Mouse (Mus musculus): Measurements from ENCODE around the gene Mavs. TPM values are rescaled to one million over a fixed set of nuclear protein-coding genes. Genes with fewer than 3 reads are reported as not detected.

Mavs gene
- polyA plus RNA-seq (2015; fragmentation: Nextera tagmentation; extraction: Ambion mirVana): 22.1 and 25.7 TPM in 2 replicates

GRCm38 (mm10) chr2:131233307-131234126 lies at the start of gene Mavs:
Mavs (plus strand) TSS chr2:131234063.
- peak within 1 kb of the TSS; percentile 71 for H3K27ac ChIP-seq
- H3K4me1 ChIP-seq (replicated peaks): peaks cover 19% of the 10 kb centered on the region; the same call in 1 of the 2 replicates
- H3K36me3 ChIP-seq: no peaks in the 10 kb centered on the region
- no peaks in the 10 kb centered on the region for H3K27me3 ChIP-seq (replicated peaks)
- peak within 1 kb of the TSS; percentile 81 for H3K9ac ChIP-seq
- 15% methylated on average over 29 of the region's 29 CpGs for WGBS
- ATAC-seq: peak; percentile 99
- peak within 1 kb of the TSS; percentile 68 for H3K4me3 ChIP-seq (replicated peaks)
- H3K4me2 ChIP-seq (replicated peaks): peak within 1 kb of the TSS; percentile 90
- H3K9me3 ChIP-seq: no peaks in the 10 kb centered on the region

- peak overlapping the region; percentile 64 for H3K27ac ChIP-seq
- H3K4me1 ChIP-seq (replicated peaks): peaks cover 17% of the 10 kb centered on the region
- peak overlapping the region; percentile 54 for H3K4me3 ChIP-seq (replicated peaks)
- peak overlapping the region; percentile 81 for H3K4me2 ChIP-seq (replicated peaks)
- H3K36me3 ChIP-seq: peaks cover under 1% of the 10 kb centered on the region; the same call in 1 of the 2 replicates
- no peaks in the 10 kb centered on the region for H3K9me3 ChIP-seq
- H3K9ac ChIP-seq: peak overlapping the region; percentile 61
- ATAC-seq: peak; percentile 16
- 3% methylated on average over 14 of the region's 14 CpGs for WGBS
- no peaks in the 10 kb centered on the region for H3K27me3 ChIP-seq (replicated peaks)
Observed at GRCm38 (mm10) chr2:131186343-131186742, 47.5 kb upstream of the Mavs start.

GRCm38 (mm10) chr2:131186771-131187601 lies 46.9 kb upstream of the Mavs start, which contains the start of the genes Cdc25b and Spef1:
Cdc25b (plus strand) TSS chr2:131186949.
Spef1 (minus strand) TSS chr2:131187282.
- H3K36me3 ChIP-seq: peaks cover 7% of the 10 kb centered on the region; the same call in 1 of the 2 replicates
- WGBS: 1% methylated on average over 43 of the region's 43 CpGs
- H3K27me3 ChIP-seq (replicated peaks): no peaks in the 10 kb centered on the region
- ATAC-seq: peak; percentile 93
- peak within 1 kb of the TSS; percentile 54 for H3K4me3 ChIP-seq (replicated peaks)
- no peaks in the 10 kb centered on the region for H3K9me3 ChIP-seq
- H3K9ac ChIP-seq: peak within 1 kb of the TSS; percentile 61
- peak within 1 kb of the TSS; percentile 81 for H3K4me2 ChIP-seq (replicated peaks)
- peak within 1 kb of the TSS; percentile 64 for H3K27ac ChIP-seq
- peaks cover 17% of the 10 kb centered on the region for H3K4me1 ChIP-seq (replicated peaks)

GRCm38 (mm10) chr2:131187602-131187922 lies 46.3 kb upstream of the Mavs start:
- no peaks in the 10 kb centered on the region for H3K9me3 ChIP-seq
- peak overlapping the region; percentile 64 for H3K27ac ChIP-seq
- H3K36me3 ChIP-seq: peaks cover 9% of the 10 kb centered on the region; the same call in 1 of the 2 replicates
- H3K4me3 ChIP-seq (replicated peaks): peak overlapping the region; percentile 54
- 28% methylated on average over 3 of the region's 3 CpGs for whole genome bisulfite sequencing
- peak overlapping the region; percentile 81 for H3K4me2 ChIP-seq (replicated peaks)
- H3K4me1 ChIP-seq (replicated peaks): peaks cover 17% of the 10 kb centered on the region
- H3K27me3 ChIP-seq (replicated peaks): no peaks in the 10 kb centered on the region
- ATAC-seq: no peak
- H3K9ac ChIP-seq: peak overlapping the region; percentile 61

- peaks cover 17% of the 10 kb centered on the region for H3K4me1 ChIP-seq (replicated peaks)
- ATAC-seq: no peak
- H3K27me3 ChIP-seq (replicated peaks): no peaks in the 10 kb centered on the region
- no peak overlapping the region for H3K27ac ChIP-seq
- H3K36me3 ChIP-seq: peaks cover 16% of the 10 kb centered on the region
- no peak overlapping the region for H3K9ac ChIP-seq
- H3K4me3 ChIP-seq (replicated peaks): no peak overlapping the region
- H3K9me3 ChIP-seq: no peaks in the 10 kb centered on the region
- 93% methylated on average over 5 of the region's 5 CpGs for WGBS
- H3K4me2 ChIP-seq (replicated peaks): peak overlapping the region; percentile 81; the same call in 1 of the 2 replicates
Observed at GRCm38 (mm10) chr2:131188311-131188710, 45.6 kb upstream of the Mavs start.

- no peak for ATAC-seq
- Histone ChIP-seq H3K27me3 (replicated peaks) (no peaks in the 10 kb centered on the region), H3K9ac (no peak overlapping the region), H3K4me3 (replicated peaks) (no peak overlapping the region), H3K9me3 (no peaks in the 10 kb centered on the region), H3K4me1 (replicated peaks) (peaks cover 17% of the 10 kb centered on the region), H3K36me3 (peaks cover 26% of the 10 kb centered on the region), H3K27ac (peak overlapping the region; percentile 55; the same call in 1 of the 2 replicates), H3K4me2 (replicated peaks) (peak overlapping the region; percentile 28; the same call in 1 of the 2 replicates)
- WGBS: 50% methylated on average over 5 of the region's 5 CpGs
Observed at GRCm38 (mm10) chr2:131189521-131190309, 44.1 kb upstream of the Mavs start.

- Histone ChIP-seq H3K4me1 (replicated peaks) (peaks cover 17% of the 10 kb centered on the region), H3K9ac (no peak overlapping the region), H3K4me2 (replicated peaks) (no peak overlapping the region), H3K4me3 (replicated peaks) (no peak overlapping the region), H3K36me3 (peaks cover 26% of the 10 kb centered on the region), H3K27ac (peak overlapping the region; percentile 55), H3K9me3 (no peaks in the 10 kb centered on the region), H3K27me3 (replicated peaks) (no peaks in the 10 kb centered on the region)
- no peak for ATAC-seq
- WGBS: 35% methylated on average over 10 of the region's 10 CpGs
Observed at GRCm38 (mm10) chr2:131190344-131191004, 43.4 kb upstream of the Mavs start.

GRCm38 (mm10) chr2:131191005-131191390 lies 42.9 kb upstream of the Mavs start:
- Histone ChIP-seq H3K36me3 (peaks cover 26% of the 10 kb centered on the region), H3K4me2 (replicated peaks) (no peak overlapping the region), H3K4me1 (replicated peaks) (peaks cover 15% of the 10 kb centered on the region), H3K27ac (no peak overlapping the region), H3K9me3 (no peaks in the 10 kb centered on the region), H3K27me3 (replicated peaks) (no peaks in the 10 kb centered on the region), H3K9ac (no peak overlapping the region), H3K4me3 (replicated peaks) (no peak overlapping the region)
- WGBS: 72% methylated on average over 7 of the region's 7 CpGs
- ATAC-seq: no peak

- peak; percentile 29; the same call in 1 of the 2 replicates for ATAC-seq
- Histone ChIP-seq H3K27me3 (replicated peaks) (no peaks in the 10 kb centered on the region), H3K4me2 (replicated peaks) (no peak overlapping the region), H3K36me3 (peaks cover 21% of the 10 kb centered on the region), H3K9ac (no peak overlapping the region), H3K4me3 (replicated peaks) (no peak overlapping the region), H3K9me3 (no peaks in the 10 kb centered on the region), H3K4me1 (replicated peaks) (no peaks in the 10 kb centered on the region), H3K27ac (no peak overlapping the region)
- 93% methylated on average over 16 of the region's 16 CpGs for WGBS
Observed at GRCm38 (mm10) chr2:131196606-131197316, 37.1 kb upstream of the Mavs start.

- no peak for ATAC-seq
- Histone ChIP-seq H3K9me3 (no peaks in the 10 kb centered on the region), H3K4me2 (replicated peaks) (no peak overlapping the region), H3K27ac (no peak overlapping the region), H3K36me3 (no peaks in the 10 kb centered on the region; the same call in 1 of the 2 replicates), H3K4me3 (replicated peaks) (no peak overlapping the region), H3K4me1 (replicated peaks) (peaks cover 12% of the 10 kb centered on the region), H3K9ac (no peak overlapping the region), H3K27me3 (replicated peaks) (no peaks in the 10 kb centered on the region)
- 73% methylated on average over 2 of the region's 2 CpGs for WGBS
Observed at GRCm38 (mm10) chr2:131200710-131201109, 33.2 kb upstream of the Mavs start.

- WGBS: 87% methylated on average over 3 of the region's 3 CpGs
- no peak overlapping the region for H3K9ac ChIP-seq
- no peak for ATAC-seq
Observed at GRCm38 (mm10) chr2:131201262-131201661, 32.6 kb upstream of the Mavs start.

More at GRCm38 (mm10) chr2:131201262-131201661, 32.6 kb upstream of the Mavs start:
- no peaks in the 10 kb centered on the region; the same call in 1 of the 2 replicates for H3K36me3 ChIP-seq
- H3K9me3 ChIP-seq: no peaks in the 10 kb centered on the region
- H3K4me3 ChIP-seq (replicated peaks): no peak overlapping the region
- H3K4me1 ChIP-seq (replicated peaks): peaks cover 12% of the 10 kb centered on the region
- H3K27ac ChIP-seq: no peak overlapping the region
- no peaks in the 10 kb centered on the region for H3K27me3 ChIP-seq (replicated peaks)
- H3K4me2 ChIP-seq (replicated peaks): no peak overlapping the region

Data from intestine, embryonic 15.5 days (tissue).